11 mouse cellular contexts compared by ENCODE assay signal in genomic region chr10:41746554-41746953, GRCm38 (mm10). TPM values are rescaled to one million over a fixed set of nuclear protein-coding genes. Genes with fewer than 3 reads are reported as not detected.
A peak's percentile ranks its signal among the peaks of the same experiment; 100 is the strongest.
DNase-seq lines count a peak whose midpoint lies in the region; ATAC-seq and TF ChIP-seq lines count a peak whose summit lies in the region.
"Had no signal": no experiment of that assay in that cellular context is flagged by ENCODE, and none has a peak within 500 bp of the region (broad histone marks: within the 10 kb centered on the region; RNA-seq: fewer than 3 reads in every experiment).

No protein-coding gene starts in this region.

- no peaks in the 10 kb centered on the region for H3K9me3 ChIP-seq in neural tube, embryonic 14.5 days (ENCODE audit: control insufficient read depth, low read length)
- H3K9me3 ChIP-seq in neural tube, embryonic 15.5 days (replicated peaks): no peaks in the 10 kb centered on the region
- H3K9me3 ChIP-seq: limb, embryonic 15.5 days; neural tube, embryonic 13.5 days had no signal

- no peak for TF ChIP-seq POLR2A in heart, adult 2 months (IDR thresholded peaks at IDR 0.05; ENCODE audit: insufficient read depth, low read depth, low read length)

- H3K9ac ChIP-seq in neural tube, embryonic 14.5 days (replicated peaks; ENCODE audit: low read depth, low read length): no peak overlapping the region
- H3K9ac ChIP-seq in neural tube, embryonic 15.5 days (replicated peaks): no peak overlapping the region
- H3K9ac ChIP-seq in heart, adult 2 months (ENCODE audit: low read depth, low read length): no peak overlapping the region
- H3K9ac ChIP-seq: limb, embryonic 15.5 days; neural tube, embryonic 13.5 days had no signal

- H3K36me3 ChIP-seq in neural tube, embryonic 14.5 days (ENCODE audit: control insufficient read depth, insufficient read depth, low read length): no peaks in the 10 kb centered on the region
- H3K36me3 ChIP-seq in neural tube, embryonic 15.5 days: no peaks in the 10 kb centered on the region
- H3K36me3 ChIP-seq in heart, adult 2 months (ENCODE audit: control insufficient read depth, insufficient read depth, low read length): no peaks in the 10 kb centered on the region
- H3K36me3 ChIP-seq: limb, embryonic 15.5 days; neural tube, embryonic 13.5 days had no signal

- no peak overlapping the region for H3K4me2 ChIP-seq in neural tube, embryonic 14.5 days (ENCODE audit: low read depth, low read length)
- no peak overlapping the region for H3K4me2 ChIP-seq in neural tube, embryonic 15.5 days
- H3K4me2 ChIP-seq: limb, embryonic 15.5 days; neural tube, embryonic 13.5 days had no signal

- intact Hi-C loops in heart, adult 2 months (cut with DNase I): no loop called here

- H3K4me1 ChIP-seq in neural tube, embryonic 14.5 days (ENCODE audit: control insufficient read depth, insufficient read depth, low read length): no peaks in the 10 kb centered on the region
- peaks cover 7% of the 10 kb centered on the region; the same call in 1 of the 2 replicates for H3K4me1 ChIP-seq in neural tube, embryonic 15.5 days
- no peaks in the 10 kb centered on the region for H3K4me1 ChIP-seq in heart, adult 2 months (ENCODE audit: control insufficient read depth, insufficient read depth, low read length)
- H3K4me1 ChIP-seq: limb, embryonic 15.5 days had no signal

- 75% methylated on average over 5 of the region's 5 CpGs for WGBS in neural tube, embryonic 14.5 days
- 65% methylated on average over 5 of the region's 5 CpGs for WGBS in neural tube, embryonic 15.5 days
- WGBS in heart, adult 2 months: 85% methylated on average over 5 of the region's 5 CpGs

- TF ChIP-seq EP300 in heart, adult 2 months (IDR thresholded peaks at IDR 0.05; ENCODE audit: insufficient read depth, low read depth, low read length): no peak

- peak; percentile 14 for DNase-seq in cerebellum, adult 9-10 months
- peak; percentile 34 for DNase-seq in left cerebral cortex, adult 11 months (ENCODE audit: low spot score)
- DNase-seq in right cerebral cortex, postnatal 4 days: peak; percentile 77
- no peak for DNase-seq in gastrocnemius, postnatal 4 days (ENCODE audit: low spot score in 2 of 2)
- no peak for DNase-seq in heart, adult 2 months

- no peaks in the 10 kb centered on the region for H3K79me2 ChIP-seq in heart, adult 2 months (replicated peaks; ENCODE audit: control insufficient read depth, insufficient read depth, low read length)

- H3K4me3 ChIP-seq in neural tube, embryonic 14.5 days (ENCODE audit: low read depth, low read length): no peak overlapping the region
- H3K4me3 ChIP-seq in neural tube, embryonic 15.5 days (replicated peaks): no peak overlapping the region
- no peak overlapping the region for H3K4me3 ChIP-seq in heart, adult 2 months
- H3K4me3 ChIP-seq: erythroblast, embryonic 14.5 days; limb, embryonic 15.5 days; neural tube, embryonic 13.5 days had no signal

- TF ChIP-seq CTCF in heart, adult 2 months (IDR thresholded peaks at IDR 0.05): no peak

- ATAC-seq in cerebellum, adult (ENCODE audit: insufficient number of reproducible peaks, low FRiP score, low TSS enrichment): no peak
- ATAC-seq in neural tube, embryonic 14.5 days (ENCODE audit: low read depth): 0 out of 2 replicates have a peak, but pooled peaks have one; percentile 38
- no peak for ATAC-seq in neural tube, embryonic 15.5 days (ENCODE audit: low FRiP score)

- no peak overlapping the region for H3K27ac ChIP-seq in neural tube, embryonic 14.5 days (ENCODE audit: low read depth, low read length)
- no peak overlapping the region for H3K27ac ChIP-seq in neural tube, embryonic 15.5 days (replicated peaks)
- no peak overlapping the region for H3K27ac ChIP-seq in heart, adult 2 months
- H3K27ac ChIP-seq: limb, embryonic 15.5 days; neural tube, embryonic 13.5 days had no signal

- H3K27me3 ChIP-seq in neural tube, embryonic 14.5 days (ENCODE audit: control insufficient read depth, insufficient read depth, low read length): no peaks in the 10 kb centered on the region
- H3K27me3 ChIP-seq in neural tube, embryonic 15.5 days (replicated peaks): no peaks in the 10 kb centered on the region
- no peaks in the 10 kb centered on the region for H3K27me3 ChIP-seq in heart, adult 2 months (ENCODE audit: control insufficient read depth, insufficient read depth, low read length)
- H3K27me3 ChIP-seq: limb, embryonic 15.5 days; neural tube, embryonic 13.5 days had no signal

RNA-seq across cellular contexts. Expression of gene Ccdc162, which starts 30.1 kb away (rescaled TPM):
- 1.4 and 2.6 TPM in 2 replicates for polyA plus RNA-seq in neural tube, embryonic 14.5 days (2014; fragmentation: Nextera tagmentation; extraction: Ambion mirVana)
- polyA plus RNA-seq in neural tube, embryonic 15.5 days (2015; fragmentation: Nextera tagmentation; extraction: Ambion mirVana): 1.2 and 1.3 TPM in 2 replicates
- total RNA-seq in gastrocnemius, postnatal 4 days (2021): 1 to 10 TPM; 2.6 to 3.4 TPM
- total RNA-seq in heart, adult 2 months (2021): under 1 TPM in 1 of 2 experiments, not detected in 1; 0.11 TPM
- polyA plus RNA-seq in heart, adult 2 months (2012; rRNA removed): 0.09 and 0.49 TPM in 2 replicates
- polyA plus RNA-seq: erythroblast, embryonic 14.5 days had no signal

Comparison
In these comparisons a context has a peak if more than half of its experiments do, and no peak if none do; other contexts are left out.
1. DNase-seq: peak in cerebellum, adult 9-10 months (single experiment), left cerebral cortex, adult 11 months (single experiment) and right cerebral cortex, postnatal 4 days (single experiment); none in gastrocnemius, postnatal 4 days (0 of 2) and heart, adult 2 months (0 of 2).